Mouse (Mus musculus) C2C12 (cell line): ENCODE data around the gene Vmn2r26.
"Not testable (repeated sequence)": the region's sequence is repeated elsewhere in the genome, so short reads cannot be mapped to it uniquely, and the experiment has no call there.

ENCODE experiments used
- CEBPB ChIP-seq: IDR thresholded peaks from one replicate; pipeline ENCODE4 v1.6.1; 2011; ENCODE audit warnings: low read depth, mild to moderate bottlenecking, control low read depth, moderate library complexity
- CTCF ChIP-seq: IDR thresholded peaks from one replicate; pipeline ENCODE4 v1.5.1; 2011; ENCODE audit not compliant: control insufficient read depth, insufficient read depth, insufficient read length
- MAX ChIP-seq: IDR thresholded peaks from one replicate; pipeline ENCODE4 v1.6.1; 2011; ENCODE audit warnings: mild to moderate bottlenecking, control low read depth
- MYOD1 ChIP-seq: IDR thresholded peaks from one replicate; pipeline ENCODE4 v1.6.1; 2011; ENCODE audit warnings: low read depth; ENCODE audit not compliant: control insufficient read depth, insufficient read length

DNA sequence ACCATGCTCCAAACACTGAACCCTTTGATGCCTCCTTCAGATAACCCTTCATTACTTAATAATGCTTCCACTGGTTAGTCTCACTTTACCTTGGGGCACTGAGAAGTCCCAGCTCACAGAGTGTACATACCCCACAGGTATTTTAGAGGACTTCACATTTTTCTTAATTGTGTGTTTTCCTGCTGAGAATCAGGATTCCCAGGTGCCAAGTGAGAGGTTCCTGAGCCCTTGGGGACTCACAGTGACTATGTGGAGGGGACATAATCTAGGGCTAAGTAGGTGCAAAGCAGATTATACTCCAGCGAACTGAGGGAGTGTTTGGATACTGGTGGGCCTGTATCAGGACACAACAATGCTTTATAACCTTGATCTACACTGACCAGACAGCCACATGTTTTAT lies at the start of gene Vmn2r26:
- TF ChIP-seq CTCF, MAX, MYOD1, CEBPB: not testable (repeated sequence)
